Comparison of ENCODE assay signal across 8 mouse cellular contexts in the genomic region with DNA sequence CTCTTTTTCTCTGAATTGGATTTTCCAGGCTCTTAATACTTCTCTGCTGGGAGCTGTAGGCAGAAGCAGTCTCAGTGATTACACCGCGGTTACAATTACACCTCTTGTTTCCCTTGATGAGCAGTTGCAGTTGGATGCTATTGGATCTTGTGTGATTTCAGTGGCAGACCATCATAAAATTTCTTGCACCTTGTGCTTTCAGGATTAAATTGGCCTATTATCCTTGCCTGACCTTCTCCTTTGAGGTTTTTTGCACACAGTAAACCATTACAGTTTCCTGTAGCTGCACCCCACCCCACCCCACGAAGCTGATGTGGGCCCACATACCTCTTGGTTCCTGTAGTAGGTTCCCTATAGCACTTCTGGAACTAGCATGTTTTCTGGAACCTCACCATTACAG. TPM values are rescaled to one million over a fixed set of nuclear protein-coding genes. Genes with fewer than 3 reads are reported as not detected.
A peak's percentile ranks its signal among the peaks of the same experiment; 100 is the strongest.
DNase-seq lines count a peak whose midpoint lies in the region; ATAC-seq and TF ChIP-seq lines count a peak whose summit lies in the region.

No protein-coding gene starts in this region.

- WGBS in liver, embryonic 11.5 days = 12% methylated on average over 3 of the region's 3 CpGs
- WGBS in embryonic facial prominence, embryonic 12.5 days = 12% methylated on average over 3 of the region's 3 CpGs
- 17% methylated on average over 3 of the region's 3 CpGs for WGBS in hindbrain, embryonic 13.5 days
- 19% methylated on average over 3 of the region's 3 CpGs for WGBS in liver, postnatal 0 days (ENCODE audit: insufficient replicate concordance)

- DNase-seq in liver, embryonic 11.5 days (ENCODE audit: low spot score) = no peak
- no peak for DNase-seq in liver
- DNase-seq in liver, postnatal 0 days = no peak
- peak; percentile 4 for DNase-seq in splenic B cell, adult 2 months (ENCODE audit: low read depth, low spot score)
- no peak for DNase-seq in urinary bladder, postnatal 25 days (ENCODE audit: low spot score)
- no peak for DNase-seq in left cerebral cortex, adult 18-20 months (ENCODE audit: low spot score in 2 of 2)

- no peaks in the 10 kb centered on the region for H3K9me3 ChIP-seq in liver, embryonic 11.5 days (ENCODE audit: control insufficient read depth, low read length)
- H3K9me3 ChIP-seq in embryonic facial prominence, embryonic 12.5 days = no peaks in the 10 kb centered on the region
- H3K9me3 ChIP-seq in hindbrain, embryonic 13.5 days = no peaks in the 10 kb centered on the region
- H3K9me3 ChIP-seq in liver, postnatal 0 days (ENCODE audit: low read length) = no peaks in the 10 kb centered on the region

- H3K27ac ChIP-seq in liver, embryonic 11.5 days (ENCODE audit: low read depth, low read length) = no peak overlapping the region
- peak overlapping the region; percentile 74 for H3K27ac ChIP-seq in embryonic facial prominence, embryonic 12.5 days
- 0 out of 2 replicates have a peak overlapping the region, but pooled peaks have one; percentile 77 for H3K27ac ChIP-seq in hindbrain, embryonic 13.5 days
- H3K27ac ChIP-seq in liver, postnatal 0 days (ENCODE audit: low read depth) = no peak overlapping the region

- ATAC-seq in liver, embryonic 11.5 days (replicated peaks; ENCODE audit: low FRiP score) = no peak
- no peak for ATAC-seq in embryonic facial prominence, embryonic 12.5 days (ENCODE audit: insufficient number of reproducible peaks, insufficient read depth, low FRiP score, low TSS enrichment)
- ATAC-seq in hindbrain, embryonic 13.5 days (ENCODE audit: low FRiP score) = no peak
- ATAC-seq in liver, postnatal 0 days = no peak

- H3K4me2 ChIP-seq in liver, embryonic 11.5 days = peak overlapping the region; percentile 97
- H3K4me2 ChIP-seq in embryonic facial prominence, embryonic 12.5 days (replicated peaks) = peak overlapping the region; percentile 83
- peak overlapping the region; percentile 93 for H3K4me2 ChIP-seq in hindbrain, embryonic 13.5 days
- peak overlapping the region; percentile 76 for H3K4me2 ChIP-seq in liver, postnatal 0 days (ENCODE audit: low read depth, low read length)

- H3K27me3 ChIP-seq in liver, embryonic 11.5 days (replicated peaks; ENCODE audit: control insufficient read depth, insufficient read depth, low read length) = no peaks in the 10 kb centered on the region
- H3K27me3 ChIP-seq in embryonic facial prominence, embryonic 12.5 days = no peaks in the 10 kb centered on the region
- no peaks in the 10 kb centered on the region for H3K27me3 ChIP-seq in hindbrain, embryonic 13.5 days
- peaks cover 5% of the 10 kb centered on the region for H3K27me3 ChIP-seq in liver, postnatal 0 days (ENCODE audit: insufficient read depth, low read length)
- H3K27me3 ChIP-seq in splenic B cell, adult 2 months (ENCODE audit: control insufficient read depth, insufficient read depth, low read length, poor library complexity, severe bottlenecking) = no peaks in the 10 kb centered on the region; the same call in 1 of the 2 replicates

- no peaks in the 10 kb centered on the region for H3K36me3 ChIP-seq in liver, embryonic 11.5 days (ENCODE audit: control insufficient read depth, insufficient read depth, low read length)
- no peaks in the 10 kb centered on the region for H3K36me3 ChIP-seq in embryonic facial prominence, embryonic 12.5 days
- no peaks in the 10 kb centered on the region for H3K36me3 ChIP-seq in hindbrain, embryonic 13.5 days
- no peaks in the 10 kb centered on the region for H3K36me3 ChIP-seq in liver, postnatal 0 days (replicated peaks; ENCODE audit: insufficient read depth, low read length)
- H3K36me3 ChIP-seq in splenic B cell, adult 2 months (ENCODE audit: control insufficient read depth, insufficient read depth, low read length, poor library complexity, severe bottlenecking) = no peaks in the 10 kb centered on the region

- no peak for TF ChIP-seq CTCF in liver, postnatal 0 days (IDR thresholded peaks at IDR 0.05; ENCODE audit: low read depth)

- no peak for TF ChIP-seq EP300 in liver, postnatal 0 days (IDR thresholded peaks at IDR 0.05; ENCODE audit: low read depth)

- H3K4me3 ChIP-seq in liver, embryonic 11.5 days (ENCODE audit: low read depth, low read length) = peak overlapping the region; percentile 69
- H3K4me3 ChIP-seq in embryonic facial prominence, embryonic 12.5 days = peak overlapping the region; percentile 71
- H3K4me3 ChIP-seq in hindbrain, embryonic 13.5 days = peak overlapping the region; percentile 60
- H3K4me3 ChIP-seq in liver, postnatal 0 days (ENCODE audit: low read depth, low read length) = peak overlapping the region; percentile 62; the same call in 1 of the 2 replicates

- no peaks in the 10 kb centered on the region for H3K4me1 ChIP-seq in liver, embryonic 11.5 days (replicated peaks; ENCODE audit: control insufficient read depth, insufficient read depth, low read length)
- peaks cover 11% of the 10 kb centered on the region; the same call in 1 of the 2 replicates for H3K4me1 ChIP-seq in embryonic facial prominence, embryonic 12.5 days
- peaks cover 15% of the 10 kb centered on the region for H3K4me1 ChIP-seq in hindbrain, embryonic 13.5 days (replicated peaks)
- 0 out of 2 replicates have a peak, but pooled peaks cover 2% of the 10 kb centered on the region for H3K4me1 ChIP-seq in liver, postnatal 0 days (ENCODE audit: insufficient read depth)

- no peak overlapping the region for H3K9ac ChIP-seq in liver, embryonic 11.5 days (ENCODE audit: low read depth, low read length)
- peak overlapping the region; percentile 80 for H3K9ac ChIP-seq in embryonic facial prominence, embryonic 12.5 days
- peak overlapping the region; percentile 75 for H3K9ac ChIP-seq in hindbrain, embryonic 13.5 days
- H3K9ac ChIP-seq in liver, postnatal 0 days (replicated peaks) = no peak overlapping the region

RNA-seq across cellular contexts. Expression of a gene that starts 2.0 kb away (rescaled TPM):
- polyA plus RNA-seq in liver, embryonic 11.5 days (2014; fragmentation: Nextera tagmentation; extraction: Ambion mirVana) = 37.4 and 37.5 TPM in 2 replicates
- polyA plus RNA-seq in embryonic facial prominence, embryonic 12.5 days (2016; fragmentation: Nextera tagmentation; extraction: Ambion mirVana) = 148 and 164 TPM in 2 replicates
- 94.5 and 110 TPM in 2 replicates for polyA plus RNA-seq in hindbrain, embryonic 13.5 days (2015; fragmentation: Nextera tagmentation; extraction: Ambion mirVana)
- polyA plus RNA-seq in liver, postnatal 0 days (2015; fragmentation: Nextera tagmentation; extraction: Ambion mirVana) = 8.1 TPM in 2 replicates
- 10 to 100 TPM; 39.7 to 40.5 TPM for total RNA-seq in left cerebral cortex, adult 18-20 months (2021)

Comparison
In these comparisons a context has a peak if more than half of its experiments do, and no peak if none do; other contexts are left out.
1. H3K27ac ChIP-seq: peak in embryonic facial prominence, embryonic 12.5 days (single experiment) and hindbrain, embryonic 13.5 days (single experiment); none in liver, embryonic 11.5 days (single experiment) and liver, postnatal 0 days (single experiment).
2. H3K9ac ChIP-seq: peak in embryonic facial prominence, embryonic 12.5 days (single experiment) and hindbrain, embryonic 13.5 days (single experiment); none in liver, embryonic 11.5 days (single experiment) and liver, postnatal 0 days (single experiment).
3. Peak in every context shown above with its lines, with median percentiles within 50 percentile points of each other: H3K4me2 ChIP-seq and H3K4me3 ChIP-seq.